Mouse (Mus musculus) G1E (cell line): ENCODE results near the gene Eif4ebp2. TPM values are rescaled to one million over a fixed set of nuclear protein-coding genes. Genes with fewer than 3 reads are reported as not detected.

Experiments
- ATAC-seq: 2 replicates; pipeline ENCODE4 v1.8.0; 2016; ENCODE audit warnings: mild to moderate bottlenecking; ENCODE audit not compliant: insufficient number of reproducible peaks, poor library complexity, low FRiP score, severe bottlenecking; ENCODE audit errors: extremely low read depth
- DNase-seq: peaks from one replicate; pipeline ENCODE4 v3.0.0; 2012; ENCODE audit warnings: low spot score
- H3K27me3 ChIP-seq: 2 replicates; pipeline ENCODE4 v1.6.1; 2012; ENCODE audit warnings: mild to moderate bottlenecking, low read length, inconsistent platforms; ENCODE audit not compliant: insufficient read depth
- H3K36me3 ChIP-seq: replicated peaks from 2 replicates; pipeline ENCODE3; 2012; ENCODE audit warnings: mild to moderate bottlenecking, inconsistent platforms
- H3K4me1 ChIP-seq: 2 replicates; pipeline ENCODE4 v1.6.1; 2012; ENCODE audit warnings: low read depth, low read length, inconsistent platforms, mixed read lengths; ENCODE audit not compliant: insufficient read depth
- H3K4me3 ChIP-seq: 2 replicates; pipeline ENCODE4 v1.5.1; 2012; ENCODE audit warnings: low read depth, mild to moderate bottlenecking, inconsistent platforms, low read length, moderate library complexity, mixed read lengths
- H3K9me3 ChIP-seq: replicated peaks from 2 replicates; pipeline ENCODE4 v1.6.1; 2012; ENCODE audit warnings: inconsistent platforms
- CTCF ChIP-seq: IDR thresholded peaks from 2 replicates; pipeline ENCODE4 v1.5.1; 2012; ENCODE audit warnings: low read depth, low read length, inconsistent platforms, mixed read lengths
- GATA1 ChIP-seq: IDR thresholded peaks from 2 replicates; pipeline ENCODE4 v1.6.1; 2012; ENCODE audit warnings: borderline replicate concordance, low read length, inconsistent platforms, mixed read lengths
- GATA2 ChIP-seq: IDR thresholded peaks from 2 replicates; pipeline ENCODE4 v1.6.1; 2012; ENCODE audit warnings: low read depth, low read length, inconsistent platforms, borderline replicate concordance
- POLR2AphosphoS5 ChIP-seq: IDR thresholded peaks from 2 replicates; pipeline ENCODE4 v1.6.1; 2012; ENCODE audit warnings: low read depth, low read length, inconsistent platforms; ENCODE audit not compliant: insufficient replicate concordance
- TAL1 ChIP-seq: conservative IDR thresholded peaks from 2 replicates; pipeline ENCODE4 v1.6.1; 2012; ENCODE audit warnings: low read depth, low read length, inconsistent platforms, mixed read lengths
- polyA plus RNA-seq: library from polyadenylated mRNA; stranded (reverse); fragments of >175 nt; gene quantifications from 2 replicates; pipeline ENCODE4 v1.2.3, GENCODE M21; 2012
- total RNA-seq, 2 experiments: library from RNA; stranded (forward) in 1 of 2; stranded (reverse) in 1 of 2; fragments of 200-1000 nt in 1 of 2; fragments of >200 nt in 1 of 2; fragmentation: Nextera tagmentation in 1 of 2; gene quantifications; 2 replicates each; pipeline ENCODE4 v1.2.3; 2014 to 2017

The Eif4ebp2 gene
- total and polyA plus RNA-seq, 3 experiments: 9.4 to 184 (median 96.4) TPM

DNA sequence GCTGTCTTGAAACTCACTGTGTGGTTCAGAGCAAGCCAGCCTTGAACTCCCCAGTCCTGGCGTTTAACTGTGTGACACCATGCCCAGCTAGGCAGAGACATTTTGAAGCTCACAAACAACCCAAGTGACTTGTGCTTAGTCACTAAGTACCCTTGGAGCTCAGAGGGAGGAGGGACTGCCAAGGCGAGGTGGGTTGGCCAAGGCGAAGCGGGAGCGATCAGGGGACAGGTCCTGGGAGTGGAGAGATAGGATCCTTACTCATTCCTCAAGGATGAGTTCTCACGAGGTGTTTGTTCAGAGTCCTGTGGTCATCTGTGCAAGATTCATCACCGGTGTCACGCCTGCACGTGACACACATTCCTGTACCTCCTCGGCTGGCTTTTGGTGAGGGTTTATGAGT lies 27.0 kb upstream of the Eif4ebp2 start:
- H3K36me3 ChIP-seq: peaks cover 49% of the 10 kb centered on the region
- peaks cover 32% of the 10 kb centered on the region; the same call in 1 of the 2 replicates for H3K4me1 ChIP-seq
- no peak for TF ChIP-seq CTCF
- TF ChIP-seq POLR2AphosphoS5: no peak
- no peak for TF ChIP-seq GATA2
- TF ChIP-seq GATA1: no peak
- TF ChIP-seq TAL1: no peak
- H3K9me3 ChIP-seq: no peaks in the 10 kb centered on the region
- no peak overlapping the region for H3K4me3 ChIP-seq
- DNase-seq (no peak), ATAC-seq (no peak)
- no peaks in the 10 kb centered on the region for H3K27me3 ChIP-seq

DNA sequence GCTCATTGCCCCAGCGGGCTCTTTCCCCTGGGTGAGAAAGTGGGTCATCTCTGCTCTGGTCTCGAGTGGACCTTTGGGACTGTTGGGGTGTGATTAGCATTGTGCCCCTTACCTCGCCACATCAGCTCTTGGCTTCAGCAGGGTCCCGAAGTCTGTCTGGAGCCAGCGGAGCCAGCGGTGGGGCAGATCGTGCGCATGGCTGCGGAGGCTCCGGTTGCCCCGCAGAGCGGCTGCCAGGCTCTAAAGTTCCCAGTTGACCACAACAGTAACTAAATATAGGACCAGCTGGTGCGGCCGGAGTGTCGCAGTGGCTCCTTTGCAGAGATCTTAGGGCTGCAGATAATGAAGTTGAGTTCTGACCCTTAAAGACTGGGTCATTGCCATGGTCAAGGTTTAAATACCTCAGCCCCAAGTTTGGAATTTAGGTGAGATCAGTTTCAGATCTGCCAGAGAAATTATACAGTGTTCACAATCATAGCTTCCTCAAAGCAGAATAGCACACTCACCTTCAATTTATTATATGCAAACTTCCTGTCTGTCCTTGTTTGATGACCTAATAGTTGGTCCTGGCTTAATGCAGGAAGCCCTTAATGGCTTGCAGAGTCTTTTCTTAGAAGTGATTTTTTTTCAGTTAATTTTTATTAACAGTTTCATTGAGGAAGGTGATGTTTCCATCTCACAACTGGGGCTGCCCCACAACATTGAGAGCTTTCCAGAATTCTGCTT lies 24.1 kb upstream of the Eif4ebp2 start:
- no peaks in the 10 kb centered on the region for H3K9me3 ChIP-seq
- peaks cover 23% of the 10 kb centered on the region for H3K36me3 ChIP-seq
- DNase-seq (no peak), ATAC-seq (no peak)
- no peak for TF ChIP-seq TAL1
- no peak for TF ChIP-seq POLR2AphosphoS5
- TF ChIP-seq GATA1: no peak
- TF ChIP-seq CTCF: no peak
- TF ChIP-seq GATA2: no peak
- H3K27me3 ChIP-seq: no peaks in the 10 kb centered on the region
- H3K4me1 ChIP-seq: peaks cover 30% of the 10 kb centered on the region; the same call in 1 of the 2 replicates
- peak overlapping the region; percentile 86 for H3K4me3 ChIP-seq

DNA sequence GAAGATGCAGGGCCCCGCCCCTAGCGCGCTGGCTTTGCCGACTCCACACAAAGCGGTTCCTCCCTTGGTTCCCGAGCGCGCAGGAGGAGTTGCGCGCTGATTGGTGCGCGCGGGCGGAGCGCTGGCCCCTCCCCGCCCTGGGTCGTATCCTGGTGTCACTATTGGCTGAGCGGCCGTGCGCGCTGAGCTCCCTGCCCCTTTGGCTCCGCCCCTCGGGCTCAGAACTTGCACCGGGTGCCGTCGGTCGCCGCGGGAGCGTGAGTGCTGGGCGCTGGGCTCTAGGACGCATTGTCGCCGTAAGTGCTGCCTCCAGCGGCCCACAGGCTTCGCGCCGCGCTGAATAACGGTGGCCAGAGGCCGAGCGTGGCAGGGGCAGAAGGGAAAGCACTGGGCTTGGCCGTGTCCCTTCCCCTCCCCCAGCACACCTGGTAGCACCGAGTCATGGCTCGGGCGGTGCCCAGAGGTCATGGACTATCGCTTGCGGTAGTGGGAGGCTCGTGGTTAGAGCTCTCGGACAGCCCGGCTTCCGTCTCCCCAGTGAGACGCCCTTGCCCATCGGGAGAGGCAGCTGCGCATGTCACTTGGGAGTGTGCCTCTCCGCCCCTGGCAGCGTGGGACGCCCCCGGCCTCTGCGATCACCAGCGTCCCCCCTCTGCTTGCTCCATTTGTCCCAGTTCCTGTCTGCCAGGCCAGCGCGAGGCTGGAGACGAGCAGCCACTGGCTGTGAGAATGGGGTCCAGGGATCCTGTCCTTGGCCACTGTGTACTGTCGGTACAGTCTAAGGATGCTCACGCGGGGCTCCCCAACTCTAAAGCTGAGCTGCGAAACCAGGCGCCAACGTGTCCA lies 23.4 kb upstream of the Eif4ebp2 start, which contains the start of gene Lrrc20:
Gene Lrrc20, plus strand, starts transcription at position 208 of the 846 bp plus-strand sequence.
- Histone ChIP-seq H3K27me3 (no peaks in the 10 kb centered on the region), H3K36me3 (peaks cover 21% of the 10 kb centered on the region)

DNA sequence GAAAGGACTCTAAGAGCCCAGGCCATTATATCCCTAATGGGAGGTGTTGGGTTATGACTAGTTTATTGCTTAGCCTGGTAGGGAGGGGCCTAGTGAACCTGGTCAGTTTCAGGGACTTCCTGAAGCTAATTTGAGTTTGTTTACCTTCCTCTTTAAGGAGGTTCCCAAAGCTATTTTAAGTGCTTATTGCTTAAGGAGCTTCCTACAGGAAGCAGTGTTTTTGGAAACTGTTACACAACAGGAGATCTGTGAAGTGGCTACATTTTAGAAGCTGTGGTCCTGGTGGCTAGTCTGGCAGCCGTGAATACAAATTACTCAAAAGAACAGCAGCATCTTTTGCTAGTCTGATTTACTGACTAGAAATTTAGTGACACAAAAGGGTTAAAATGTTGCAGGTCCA lies 21.9 kb upstream of the Eif4ebp2 start:
- no peak for TF ChIP-seq TAL1
- no peak for TF ChIP-seq GATA2
- no peak for TF ChIP-seq GATA1
- TF ChIP-seq CTCF: no peak
- no peak for TF ChIP-seq POLR2AphosphoS5
- Histone ChIP-seq H3K9me3 (no peaks in the 10 kb centered on the region), H3K36me3 (peaks cover 14% of the 10 kb centered on the region), H3K27me3 (no peaks in the 10 kb centered on the region), H3K4me1 (peaks cover 19% of the 10 kb centered on the region; the same call in 1 of the 2 replicates), H3K4me3 (no peak overlapping the region)
- ATAC-seq (no peak), DNase-seq (no peak)

More for the DNA sequence above, 23.4 kb upstream of the Eif4ebp2 start, which contains the start of gene Lrrc20:
- Histone ChIP-seq H3K4me1 (peaks cover 29% of the 10 kb centered on the region; the same call in 1 of the 2 replicates), H3K9me3 (no peaks in the 10 kb centered on the region), H3K4me3 (peak within 1 kb of the TSS; percentile 86)
- TF ChIP-seq GATA2 (no peak), CTCF (no peak), GATA1 (no peak), TAL1 (no peak), POLR2AphosphoS5 (no peak)
- ATAC-seq: peak; percentile 92
- peak; percentile 86 for DNase-seq

DNA sequence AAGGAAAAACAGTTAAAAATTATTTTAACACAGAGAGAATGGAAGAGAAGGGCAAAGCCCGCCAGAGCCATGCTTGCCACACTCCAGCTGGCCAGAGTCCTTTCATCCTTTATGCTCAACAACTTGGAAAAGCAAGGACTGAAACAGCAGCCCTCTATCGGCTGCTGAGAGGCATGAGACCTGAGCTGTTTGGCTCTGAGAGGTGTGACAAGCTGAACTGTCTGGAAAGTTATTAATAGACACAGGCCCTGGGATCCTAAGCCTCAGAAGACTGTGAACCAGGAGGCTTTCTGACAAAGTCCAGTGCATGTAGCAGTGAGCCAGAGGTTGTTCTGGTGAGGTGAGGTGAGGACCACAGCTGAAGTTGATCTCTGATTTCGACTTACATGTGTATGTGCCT lies 21.2 kb upstream of the Eif4ebp2 start:
- Histone ChIP-seq H3K36me3 (peaks cover 12% of the 10 kb centered on the region), H3K27me3 (no peaks in the 10 kb centered on the region), H3K4me3 (no peak overlapping the region), H3K4me1 (peaks cover 24% of the 10 kb centered on the region; the same call in 1 of the 2 replicates), H3K9me3 (no peaks in the 10 kb centered on the region)
- DNase-seq: no peak
- no peak for ATAC-seq
- TF ChIP-seq CTCF: no peak
- no peak for TF ChIP-seq GATA2
- no peak for TF ChIP-seq TAL1
- no peak for TF ChIP-seq POLR2AphosphoS5
- TF ChIP-seq GATA1: no peak

DNA sequence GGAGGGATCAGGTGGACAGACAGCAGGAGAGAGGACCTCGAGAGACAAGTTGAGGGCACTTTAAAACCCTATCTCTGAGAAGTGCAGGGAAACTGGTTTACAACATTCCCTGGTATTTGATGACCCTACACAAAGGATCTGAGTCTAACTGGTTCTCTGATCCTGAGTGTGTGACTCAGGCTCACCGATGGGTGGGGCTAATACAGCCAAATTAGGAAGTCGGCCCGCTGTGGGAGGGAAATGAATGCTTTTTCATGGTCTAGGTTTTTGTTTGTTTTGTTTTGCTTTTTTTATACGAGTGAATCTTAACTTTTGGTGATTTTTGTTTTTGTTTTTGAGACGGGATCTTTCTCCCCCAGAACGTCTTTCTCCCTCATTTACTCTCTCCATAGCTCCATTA lies 16.4 kb upstream of the Eif4ebp2 start:
- no peak for TF ChIP-seq GATA2
- no peak for TF ChIP-seq GATA1
- no peak for TF ChIP-seq TAL1
- TF ChIP-seq POLR2AphosphoS5: no peak
- TF ChIP-seq CTCF: no peak
- no peak for DNase-seq
- Histone ChIP-seq H3K9me3 (no peaks in the 10 kb centered on the region), H3K4me1 (peaks cover 25% of the 10 kb centered on the region), H3K36me3 (no peaks in the 10 kb centered on the region), H3K27me3 (no peaks in the 10 kb centered on the region), H3K4me3 (no peak overlapping the region)
- no peak for ATAC-seq
